Mouse (Mus musculus): ENCODE measurements at regions not wholly inside any gene's neighbourhood (a gene's known extent, or its start where the extent isn't known, plus 50 kb on each side); places are given as distances from the start of the nearest gene placed in this dataset.
"Not testable (repeated sequence)": the region's sequence is repeated elsewhere in the genome, so short reads cannot be mapped to it uniquely, and the experiment has no call there.

DNA sequence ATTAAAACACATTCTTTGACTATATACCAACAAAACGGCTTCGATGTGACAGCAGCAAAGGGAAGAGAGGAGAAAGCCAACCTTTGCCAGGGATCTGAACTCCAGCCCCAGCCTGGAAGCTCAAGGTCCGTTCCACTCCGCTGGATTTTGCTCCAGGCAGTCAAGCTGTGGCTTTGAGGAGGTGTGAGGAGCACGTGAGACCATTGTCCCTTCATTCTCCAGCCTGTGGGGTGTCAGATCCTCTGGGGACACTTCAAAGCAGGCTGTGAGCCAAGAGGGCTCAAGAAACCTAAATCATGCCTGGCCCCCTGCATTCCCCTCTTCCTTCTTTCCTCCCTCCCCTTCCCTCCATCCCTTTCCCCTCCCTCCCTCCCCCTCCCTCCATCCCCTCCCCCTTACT, 154.9 kb upstream of the Rpl38 start:
- ATAC-seq (ENCODE audit: insufficient number of reproducible peaks, low FRiP score, low TSS enrichment, low read depth): no peak
- Histone ChIP-seq H3K27me3 (no peaks in the 10 kb centered on the region; the same call in 1 of the 2 replicates), H3K36me3 (no peaks in the 10 kb centered on the region)

DNA sequence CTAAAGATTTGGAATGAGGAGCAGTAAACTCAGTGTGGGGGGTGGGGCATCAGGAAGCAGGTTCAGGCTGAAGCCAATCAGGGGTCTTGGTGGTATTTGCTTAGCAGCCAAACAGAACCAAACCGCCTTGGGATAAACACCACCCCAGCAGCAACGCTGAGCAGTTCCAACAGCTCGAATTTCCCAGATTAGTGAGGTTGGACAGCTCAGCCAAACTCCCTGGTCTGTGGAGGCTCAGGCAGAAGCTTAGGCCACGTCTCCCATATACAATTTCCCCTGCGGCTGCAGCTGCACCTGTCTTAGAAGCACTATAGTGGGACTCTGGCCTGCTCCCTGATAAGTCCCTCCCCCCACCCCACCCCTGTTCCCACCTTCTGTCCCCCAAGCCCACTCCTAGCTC, 156.3 kb upstream of the Rpl38 start:
- Histone ChIP-seq H3K4me3 (no peak overlapping the region), H3K4me2 (no peak overlapping the region), H3K36me3 (no peaks in the 10 kb centered on the region), H3K4me1 (0 out of 2 replicates have a peak, but pooled peaks cover 7% of the 10 kb centered on the region), H3K27ac (no peak overlapping the region), H3K9ac (no peak overlapping the region), H3K27me3 (no peaks in the 10 kb centered on the region; the same call in 1 of the 2 replicates), H3K9me3 (no peaks in the 10 kb centered on the region)
- ATAC-seq (ENCODE audit: insufficient number of reproducible peaks, low FRiP score, low TSS enrichment, low read depth): no peak
- whole genome bisulfite sequencing: 8% methylated on average over 5 of the region's 5 CpGs

More for the DNA sequence above, 154.9 kb upstream of the Rpl38 start:
- no peak overlapping the region for H3K27ac ChIP-seq
- 0 out of 2 replicates have a peak, but pooled peaks cover 7% of the 10 kb centered on the region for H3K4me1 ChIP-seq
- H3K4me2 ChIP-seq: no peak overlapping the region
- H3K9ac ChIP-seq: no peak overlapping the region
- H3K4me3 ChIP-seq: no peak overlapping the region
- H3K9me3 ChIP-seq: no peaks in the 10 kb centered on the region
- WGBS: 21% methylated on average over 5 of the region's 5 CpGs

DNA sequence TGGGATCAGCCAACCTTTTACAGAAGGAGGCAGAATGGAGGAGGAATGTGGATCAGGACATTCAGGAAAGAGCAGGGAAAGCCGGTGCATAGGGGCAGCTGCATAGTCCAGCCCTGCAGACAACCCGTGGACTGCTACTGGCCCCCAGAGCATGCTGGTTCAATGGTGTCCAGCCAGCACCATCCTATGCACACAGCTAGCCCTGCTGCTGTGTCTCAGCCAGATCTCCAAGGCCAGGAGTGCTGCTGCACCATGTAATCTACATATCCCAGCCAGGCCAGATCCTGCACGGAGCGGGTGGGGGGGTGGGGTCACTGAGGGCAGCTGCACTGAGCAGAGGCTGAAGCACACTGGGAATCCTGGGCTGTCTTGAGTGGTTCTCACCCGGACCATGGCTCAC, 165.8 kb upstream of the Rpl38 start:
- H3K9ac ChIP-seq: no peak overlapping the region
- no peak overlapping the region for H3K4me3 ChIP-seq
- WGBS: 36% methylated on average over 5 of the region's 5 CpGs
- H3K27me3 ChIP-seq: peaks cover 3% of the 10 kb centered on the region; the same call in 1 of the 2 replicates
- no peaks in the 10 kb centered on the region for H3K4me1 ChIP-seq
- no peak overlapping the region for H3K27ac ChIP-seq
- H3K4me2 ChIP-seq: no peak overlapping the region
- H3K9me3 ChIP-seq: no peaks in the 10 kb centered on the region
- no peak for ATAC-seq (ENCODE audit: insufficient number of reproducible peaks, low FRiP score, low TSS enrichment, low read depth)
- H3K36me3 ChIP-seq: no peaks in the 10 kb centered on the region

DNA sequence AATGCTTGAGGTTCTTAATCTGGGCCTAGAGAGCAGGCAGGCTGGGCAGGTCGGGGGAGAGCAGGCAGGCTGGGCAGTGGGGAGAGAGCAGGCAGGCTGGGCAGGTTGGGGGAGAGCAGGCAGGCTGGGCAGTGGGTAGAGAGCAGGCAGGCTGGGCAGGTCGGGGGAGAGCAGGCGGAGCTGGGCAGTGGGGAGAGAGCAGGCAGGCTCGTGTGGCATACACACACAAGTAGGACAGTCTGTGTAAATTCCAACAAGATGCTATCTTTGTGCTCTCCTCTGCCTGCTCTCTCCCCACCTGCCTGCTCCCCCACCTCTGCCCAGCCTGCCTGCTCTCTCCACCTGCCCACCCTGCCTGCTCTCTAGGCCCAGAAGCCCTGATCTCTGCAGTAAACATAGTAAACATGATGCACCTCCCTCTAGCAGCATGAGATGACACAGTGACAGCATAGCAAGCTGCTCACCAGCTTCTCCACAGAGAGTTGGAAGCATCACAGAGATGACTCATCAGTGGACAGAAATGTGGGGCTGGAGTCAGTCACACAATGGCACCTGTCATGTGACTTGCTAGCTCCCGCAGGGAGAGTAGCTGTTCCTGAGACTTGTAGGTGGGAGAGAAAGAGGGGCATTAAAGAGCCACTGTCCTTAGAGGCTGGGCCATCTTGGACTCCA, 166.3 kb upstream of the Rpl38 start:
- Histone ChIP-seq H3K4me3 (no peak overlapping the region), H3K4me1 (no peaks in the 10 kb centered on the region), H3K27ac (no peak overlapping the region), H3K4me2 (no peak overlapping the region), H3K9ac (no peak overlapping the region), H3K9me3 (no peaks in the 10 kb centered on the region), H3K27me3 (peaks cover 3% of the 10 kb centered on the region; the same call in 1 of the 2 replicates), H3K36me3 (no peaks in the 10 kb centered on the region)
- ATAC-seq (ENCODE audit: insufficient number of reproducible peaks, low FRiP score, low TSS enrichment, low read depth): no peak
- WGBS: 62% methylated on average over 5 of the region's 5 CpGs

DNA sequence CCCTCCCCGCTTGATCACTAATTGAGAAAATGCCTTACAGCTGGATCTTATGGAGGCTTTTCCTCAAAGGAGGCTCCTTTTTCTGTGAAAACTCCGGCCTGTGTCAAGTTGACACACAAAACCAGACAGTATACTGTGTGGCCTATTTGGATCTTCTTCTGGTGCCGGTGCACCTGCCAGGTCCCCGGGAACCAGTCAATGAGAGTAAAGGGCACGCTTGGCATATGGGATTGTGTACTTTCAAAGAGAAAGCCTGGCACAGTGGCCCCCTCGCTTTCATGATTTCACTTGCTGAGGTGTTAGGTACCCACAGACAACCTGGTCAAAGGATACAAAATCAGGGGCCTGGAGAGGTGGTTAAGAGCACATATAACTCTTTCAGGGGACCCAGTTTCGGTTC, 167.9 kb upstream of the Rpl38 start:
- Histone ChIP-seq H3K27me3 (peaks cover 3% of the 10 kb centered on the region; the same call in 1 of the 2 replicates), H3K9ac (no peak overlapping the region), H3K27ac (no peak overlapping the region), H3K4me1 (no peaks in the 10 kb centered on the region), H3K4me2 (no peak overlapping the region), H3K4me3 (no peak overlapping the region), H3K9me3 (no peaks in the 10 kb centered on the region), H3K36me3 (no peaks in the 10 kb centered on the region)
- WGBS: 84% methylated on average over 7 of the region's 7 CpGs
- ATAC-seq (ENCODE audit: insufficient number of reproducible peaks, low FRiP score, low TSS enrichment, low read depth): no peak

DNA sequence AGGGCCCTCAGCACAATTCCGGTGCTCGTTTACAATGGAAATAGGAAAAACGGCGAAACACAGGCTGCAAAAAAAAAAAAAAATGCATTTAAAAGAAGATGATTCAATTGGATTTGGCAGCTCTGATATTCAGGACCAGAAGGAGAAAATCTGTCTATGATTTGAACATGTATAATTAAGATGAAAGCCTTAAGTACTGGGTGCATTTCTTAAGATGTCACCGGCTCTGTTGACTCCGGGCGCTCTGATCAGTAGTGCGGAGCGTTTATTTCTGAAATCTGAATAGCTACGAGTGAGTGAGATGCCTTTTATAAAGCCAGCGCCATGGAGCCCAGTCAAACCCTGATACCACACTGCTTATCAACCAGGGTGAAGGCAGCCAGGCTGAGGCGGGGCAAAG, 168.7 kb upstream of the Rpl38 start:
- H3K9ac ChIP-seq: no peak overlapping the region
- no peak overlapping the region for H3K4me2 ChIP-seq
- H3K36me3 ChIP-seq: no peaks in the 10 kb centered on the region
- ATAC-seq (ENCODE audit: insufficient number of reproducible peaks, low FRiP score, low TSS enrichment, low read depth): no peak
- no peak overlapping the region for H3K27ac ChIP-seq
- H3K4me1 ChIP-seq: no peaks in the 10 kb centered on the region
- 91% methylated on average over 12 of the region's 12 CpGs for WGBS
- no peaks in the 10 kb centered on the region for H3K9me3 ChIP-seq
- peaks cover 3% of the 10 kb centered on the region for H3K27me3 ChIP-seq
- no peak overlapping the region for H3K4me3 ChIP-seq

DNA sequence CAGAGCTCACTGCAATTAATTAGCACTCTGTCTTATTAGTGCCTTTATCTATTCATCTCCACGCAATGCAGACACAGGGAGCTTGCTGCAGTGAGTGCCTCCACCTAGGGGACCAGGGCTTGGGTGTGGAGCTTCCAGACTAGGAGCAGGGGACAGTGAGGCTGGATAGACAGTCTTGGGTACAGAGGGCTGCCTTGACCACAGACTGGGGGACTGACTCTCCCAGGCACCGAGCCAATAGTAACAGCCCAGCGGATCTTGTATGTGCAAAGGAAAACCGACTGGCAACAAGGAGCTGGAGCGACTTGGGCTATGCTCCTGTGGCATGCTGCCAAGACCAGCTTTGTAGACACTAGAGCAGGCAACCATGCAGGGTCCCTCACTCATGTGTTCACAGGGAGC, 172.8 kb upstream of the Rpl38 start:
- no peaks in the 10 kb centered on the region for H3K36me3 ChIP-seq
- no peaks in the 10 kb centered on the region for H3K4me1 ChIP-seq
- H3K4me3 ChIP-seq: no peak overlapping the region
- no peak overlapping the region for H3K4me2 ChIP-seq
- H3K9ac ChIP-seq: no peak overlapping the region
- ATAC-seq (ENCODE audit: insufficient number of reproducible peaks, low FRiP score, low TSS enrichment, low read depth): no peak
- 33% methylated on average over 5 of the region's 5 CpGs for WGBS
- peaks cover 30% of the 10 kb centered on the region for H3K27me3 ChIP-seq
- no peaks in the 10 kb centered on the region for H3K9me3 ChIP-seq
- no peak overlapping the region for H3K27ac ChIP-seq

DNA sequence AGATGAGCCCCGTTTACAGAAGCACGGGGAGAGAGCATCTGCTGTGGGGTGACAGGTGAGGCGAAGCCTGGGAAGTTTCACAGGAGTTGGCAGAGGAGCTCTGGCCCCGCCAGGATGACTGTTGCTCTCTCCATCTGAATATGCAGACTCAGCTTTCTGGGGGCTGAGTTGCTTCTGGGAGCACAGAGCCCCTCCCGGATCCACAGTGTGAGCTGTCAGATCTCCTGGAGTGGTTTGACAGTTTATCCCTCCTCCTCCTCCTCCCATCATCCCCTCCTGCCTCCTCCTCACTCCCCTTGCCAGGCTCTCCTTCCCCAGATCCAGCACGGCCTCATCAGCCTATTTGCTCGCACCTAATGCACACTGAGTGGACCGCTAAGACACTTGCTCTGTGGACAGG, 181.9 kb upstream of the Rpl38 start:
- Histone ChIP-seq H3K4me1 (peaks cover 12% of the 10 kb centered on the region; the same call in 1 of the 2 replicates), H3K27ac (no peak overlapping the region), H3K4me2 (no peak overlapping the region), H3K36me3 (no peaks in the 10 kb centered on the region), H3K27me3 (peaks cover 49% of the 10 kb centered on the region), H3K9me3 (no peaks in the 10 kb centered on the region), H3K9ac (no peak overlapping the region), H3K4me3 (no peak overlapping the region)
- 19% methylated on average over 8 of the region's 8 CpGs for WGBS
- ATAC-seq (ENCODE audit: insufficient number of reproducible peaks, low FRiP score, low TSS enrichment, low read depth): no peak

DNA sequence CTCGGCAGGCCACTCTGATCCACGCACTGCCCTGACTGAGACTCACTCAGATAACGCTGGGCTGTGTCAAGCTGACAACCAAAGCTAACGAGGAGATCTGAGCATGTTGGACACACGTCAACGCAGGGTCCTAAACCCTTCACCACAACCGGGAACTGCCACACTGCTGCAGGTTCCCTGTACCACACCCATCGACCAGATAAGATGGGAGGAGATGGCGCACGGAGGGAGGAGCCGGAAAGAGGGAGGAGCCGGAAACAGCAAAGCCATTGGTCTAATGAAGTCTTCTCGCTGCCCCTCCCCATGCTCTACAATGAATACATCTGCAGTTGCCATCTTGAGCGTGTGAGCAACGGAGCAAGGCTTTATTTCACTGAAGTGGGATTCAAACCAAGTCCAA, 182.9 kb upstream of the Rpl38 start:
- Histone ChIP-seq H3K36me3 (no peaks in the 10 kb centered on the region), H3K4me3 (no peak overlapping the region), H3K4me2 (no peak overlapping the region), H3K4me1 (peaks cover 12% of the 10 kb centered on the region; the same call in 1 of the 2 replicates), H3K9me3 (no peaks in the 10 kb centered on the region), H3K27ac (no peak overlapping the region), H3K9ac (no peak overlapping the region), H3K27me3 (peaks cover 42% of the 10 kb centered on the region)
- 60% methylated on average over 15 of the region's 15 CpGs for WGBS
- ATAC-seq (ENCODE audit: insufficient number of reproducible peaks, low FRiP score, low TSS enrichment, low read depth): no peak

DNA sequence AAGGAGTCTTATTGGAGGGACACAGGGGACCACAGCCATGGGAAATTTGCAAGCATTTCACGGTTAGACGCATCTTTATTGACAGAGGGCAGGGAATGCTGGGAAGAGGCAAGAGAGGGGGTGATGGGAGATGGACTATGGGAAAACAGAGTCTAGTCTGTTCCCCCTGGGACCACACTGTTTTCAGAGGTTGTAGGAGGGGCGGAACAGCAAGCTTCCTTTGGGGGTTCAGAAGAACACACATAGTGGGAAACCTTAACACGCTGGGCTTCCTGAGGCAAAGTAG, 183.7 kb upstream of the Rpl38 start:
- 83% methylated on average over 4 of the region's 4 CpGs for WGBS
- no peak for ATAC-seq (ENCODE audit: insufficient number of reproducible peaks, low FRiP score, low TSS enrichment, low read depth)
- Histone ChIP-seq H3K4me3 (no peak overlapping the region), H3K9ac (no peak overlapping the region), H3K4me2 (no peak overlapping the region), H3K9me3 (no peaks in the 10 kb centered on the region), H3K27ac (no peak overlapping the region), H3K36me3 (no peaks in the 10 kb centered on the region), H3K27me3 (peaks cover 39% of the 10 kb centered on the region), H3K4me1 (peaks cover 12% of the 10 kb centered on the region; the same call in 1 of the 2 replicates)

DNA sequence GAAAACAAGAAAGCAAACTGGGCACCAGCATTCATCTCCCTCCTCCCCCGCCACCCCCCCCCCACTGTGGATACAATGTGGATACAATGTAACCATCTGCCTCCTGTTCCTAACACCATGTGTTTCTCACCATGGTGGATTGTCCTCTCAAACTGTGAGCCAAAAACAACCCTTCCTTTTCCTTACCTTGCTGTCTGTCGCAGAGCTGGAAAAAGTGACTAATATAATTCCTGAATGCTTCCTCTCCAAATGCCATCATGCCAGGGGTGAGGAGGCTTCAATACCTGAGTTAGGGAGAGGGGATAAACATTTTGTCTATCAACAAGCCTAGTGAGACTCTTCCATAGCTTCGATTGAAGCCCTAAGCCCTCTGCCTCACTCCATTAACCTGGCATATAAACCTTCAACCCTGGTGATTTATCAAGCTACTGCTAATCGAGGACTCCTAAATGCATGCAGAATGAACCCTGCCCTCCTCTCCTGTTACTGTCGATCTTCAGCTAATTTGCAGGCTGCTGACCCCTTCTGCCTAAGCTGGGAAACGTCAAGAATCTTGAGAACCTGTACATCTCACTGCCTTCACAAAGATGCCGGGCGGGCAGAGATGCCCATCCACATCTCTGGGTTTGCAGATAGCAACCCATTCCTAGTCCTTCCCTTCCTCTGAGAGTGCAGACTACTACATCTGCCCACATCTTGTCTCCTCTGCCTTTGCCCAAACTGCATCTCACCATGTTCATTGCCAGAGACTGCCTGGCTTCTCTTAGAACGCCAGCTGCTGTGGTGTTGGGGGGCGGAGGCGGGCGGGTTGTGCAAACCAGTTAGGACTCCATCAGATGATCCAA, 184.3 kb upstream of the Rpl38 start:
- H3K4me2 ChIP-seq: no peak overlapping the region
- no peak for ATAC-seq (ENCODE audit: insufficient number of reproducible peaks, low FRiP score, low TSS enrichment, low read depth)
- H3K36me3 ChIP-seq: no peaks in the 10 kb centered on the region
- no peak overlapping the region for H3K4me3 ChIP-seq
- H3K27ac ChIP-seq: no peak overlapping the region
- 60% methylated on average over 12 of the region's 12 CpGs for WGBS
- peaks cover 39% of the 10 kb centered on the region for H3K27me3 ChIP-seq
- H3K4me1 ChIP-seq: peaks cover 12% of the 10 kb centered on the region; the same call in 1 of the 2 replicates
- no peaks in the 10 kb centered on the region for H3K9me3 ChIP-seq
- no peak overlapping the region for H3K9ac ChIP-seq

DNA sequence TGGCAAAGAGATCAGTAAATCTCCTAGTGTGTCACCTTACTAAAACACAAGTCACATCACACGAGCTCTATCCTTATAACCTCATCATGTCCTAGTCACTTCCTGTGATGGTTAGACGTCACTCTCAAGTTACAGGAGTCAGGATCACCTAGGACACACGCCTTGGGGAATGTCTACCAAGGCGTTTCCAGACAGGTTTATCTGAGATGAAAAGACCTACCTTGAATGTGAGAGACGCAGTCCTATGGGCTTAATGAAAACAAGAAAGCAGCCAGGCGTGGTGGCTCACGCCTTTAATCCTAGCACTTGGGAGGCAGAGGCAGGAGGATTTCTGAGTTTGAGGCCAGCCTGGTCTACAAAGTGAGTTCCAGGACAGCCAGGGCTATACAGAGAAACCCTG, 185.0 kb upstream of the Rpl38 start:
- not testable (repeated sequence) for H3K4me3 ChIP-seq; H3K4me2 ChIP-seq; ATAC-seq (ENCODE audit: insufficient number of reproducible peaks, low FRiP score, low TSS enrichment, low read depth); H3K27ac ChIP-seq; H3K36me3 ChIP-seq; H3K9me3 ChIP-seq; H3K9ac ChIP-seq
- WGBS: 80% methylated on average over 7 of the region's 7 CpGs
- peaks cover 34% of the 10 kb centered on the region for H3K27me3 ChIP-seq
- H3K4me1 ChIP-seq: peaks cover 16% of the 10 kb centered on the region; the same call in 1 of the 2 replicates
